Mouse (Mus musculus) lung, postnatal 25 days (tissue): ENCODE measurements around the gene Efna5.

Experiments
- DNase-seq: peaks from one replicate; pipeline ENCODE4 v3.0.0; 2022; ENCODE audit warnings: low spot score

The Efna5 gene

DNA sequence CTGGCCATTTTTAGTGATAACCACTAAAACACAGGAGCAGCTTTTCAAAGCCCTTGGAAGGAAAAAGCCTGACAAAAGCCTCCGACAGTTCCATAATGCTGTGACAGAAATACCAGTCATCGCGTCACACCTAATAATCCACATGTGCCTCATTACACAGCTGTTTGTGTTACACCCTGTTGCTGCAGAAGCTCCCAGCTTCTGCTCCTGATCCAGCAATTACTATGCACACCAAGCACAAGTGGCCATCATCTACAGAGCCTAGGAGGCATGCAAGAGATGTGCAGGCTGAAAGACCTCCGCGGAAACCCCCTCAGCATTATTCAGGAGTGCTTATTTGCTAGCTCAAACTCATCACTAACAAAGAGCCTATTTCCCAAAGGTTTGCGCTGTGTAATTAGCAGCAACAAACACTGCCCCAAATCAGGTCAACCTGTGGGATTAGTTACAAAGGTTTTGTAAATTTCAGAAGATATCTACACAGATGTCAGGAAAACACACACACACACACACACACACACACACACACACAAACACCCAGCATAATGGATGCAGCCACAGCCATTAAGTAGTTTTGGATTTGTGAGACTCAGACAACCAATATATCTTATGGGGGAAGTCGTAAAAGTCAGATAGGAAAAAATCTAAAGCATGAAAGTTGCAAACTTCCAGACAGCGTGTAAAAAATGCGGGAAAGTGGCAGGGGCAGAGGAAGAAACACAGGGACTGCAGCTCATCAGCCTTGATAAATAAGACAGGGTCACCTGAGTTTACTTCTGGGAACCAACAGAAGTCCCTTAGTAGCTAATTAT, 180.1 kb downstream of the Efna5 start:
- DNase-seq, result no peak

DNA sequence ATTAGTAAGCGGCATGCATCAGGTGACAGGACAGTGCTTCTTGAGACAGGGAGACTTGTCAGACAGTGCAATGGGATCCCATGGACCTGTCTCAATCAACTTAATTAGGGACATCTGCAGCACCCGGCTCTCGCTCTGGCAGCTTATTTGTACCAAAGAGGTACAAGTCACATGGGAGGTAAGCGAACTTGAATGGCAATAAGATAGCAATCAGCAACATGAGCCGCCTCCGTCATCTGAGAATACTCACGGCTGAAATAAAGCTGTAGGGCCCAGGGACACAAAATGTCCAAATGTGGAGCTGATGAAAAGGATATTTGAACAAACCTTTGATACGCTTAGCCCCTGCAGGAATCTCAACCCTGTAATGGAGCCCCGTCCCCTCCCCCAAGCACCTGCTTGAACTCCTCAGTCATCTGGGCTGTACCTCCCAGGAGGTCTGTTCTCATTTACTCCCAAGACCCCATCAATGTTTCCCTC, 186.1 kb downstream of the Efna5 start:
- no peak for DNase-seq

DNA sequence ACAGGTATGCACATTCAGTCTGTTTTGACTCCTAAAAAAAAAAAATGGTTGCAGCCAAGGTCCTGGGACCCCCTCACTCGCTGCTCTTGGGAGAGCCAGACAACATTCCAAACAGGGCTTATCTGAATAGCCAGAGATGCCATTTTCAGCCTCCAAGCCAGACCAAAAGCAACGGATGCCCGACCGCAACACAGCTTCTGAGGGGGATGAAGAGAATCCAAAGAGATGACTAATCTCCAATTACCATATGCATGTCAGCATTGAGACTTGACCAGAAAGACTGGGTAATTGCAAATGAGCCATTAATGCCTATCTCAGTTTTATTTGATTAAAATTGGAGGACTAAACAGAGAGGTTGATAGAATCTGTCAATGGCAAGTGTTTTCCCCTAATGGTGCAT, 188.9 kb downstream of the Efna5 start:
- no peak for DNase-seq

GRCm38 (mm10) chr17:62691201-62691715, 189.9 kb downstream of the Efna5 start:
- DNase-seq, result no peak

DNA sequence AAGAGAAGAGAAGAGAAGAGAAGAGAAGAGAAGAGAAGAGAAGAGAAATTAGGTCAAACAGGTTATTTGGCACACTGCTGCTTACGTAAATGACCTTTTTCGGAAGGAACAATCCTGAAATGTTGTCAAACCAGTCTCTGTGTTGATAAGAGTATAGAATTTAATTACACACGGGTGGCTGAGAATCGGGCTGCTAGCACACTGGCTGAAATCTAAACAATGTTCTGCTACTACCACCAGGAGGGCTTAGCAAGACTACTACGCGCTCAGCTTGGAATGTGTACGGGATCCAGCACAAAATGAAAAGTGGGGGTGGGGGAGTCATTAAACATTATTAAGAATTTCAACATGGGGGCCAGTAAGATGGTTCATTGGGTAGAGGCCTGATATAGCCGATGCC, 190.9 kb downstream of the Efna5 start:
- peak; percentile 49 for DNase-seq

- DNase-seq, result no peak
Measured at GRCm38 (mm10) chr17:62689646-62690045, 191.5 kb downstream of the Efna5 start.

- DNase-seq, result peak; percentile 85
Measured at GRCm38 (mm10) chr17:62687369-62687768, 193.7 kb downstream of the Efna5 start.

DNA sequence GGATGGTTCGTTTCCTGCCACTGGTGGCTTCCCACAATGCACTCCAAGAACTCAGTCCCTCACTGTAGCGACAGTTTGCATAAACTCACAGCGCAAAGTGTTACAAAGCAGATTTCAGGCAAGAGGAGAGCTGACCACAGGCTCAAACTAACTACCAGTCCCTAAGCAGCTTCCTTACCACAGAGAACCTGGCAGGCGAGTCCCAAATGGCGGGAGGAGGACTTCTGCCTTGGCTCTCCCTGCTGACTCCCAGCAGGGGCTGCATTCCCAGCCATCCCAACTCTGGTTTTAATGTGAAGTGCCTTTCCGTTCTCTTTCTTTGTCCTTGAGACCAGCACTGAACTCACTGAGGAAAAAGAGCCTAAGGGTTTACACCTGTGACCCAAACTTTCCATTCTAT, 195.9 kb downstream of the Efna5 start:
- DNase-seq, result no peak

GRCm38 (mm10) chr17:62683142-62683541, 198.0 kb downstream of the Efna5 start:
- no peak for DNase-seq

- no peak for DNase-seq
Measured at GRCm38 (mm10) chr17:62681726-62682125, 199.4 kb downstream of the Efna5 start.

GRCm38 (mm10) chr17:62680737-62681136, 200.4 kb downstream of the Efna5 start:
- DNase-seq, result no peak

GRCm38 (mm10) chr17:62676832-62677231, 204.3 kb downstream of the Efna5 start:
- no peak for DNase-seq

- no peak for DNase-seq
Measured at GRCm38 (mm10) chr17:62676409-62676808, 204.7 kb downstream of the Efna5 start.

DNA sequence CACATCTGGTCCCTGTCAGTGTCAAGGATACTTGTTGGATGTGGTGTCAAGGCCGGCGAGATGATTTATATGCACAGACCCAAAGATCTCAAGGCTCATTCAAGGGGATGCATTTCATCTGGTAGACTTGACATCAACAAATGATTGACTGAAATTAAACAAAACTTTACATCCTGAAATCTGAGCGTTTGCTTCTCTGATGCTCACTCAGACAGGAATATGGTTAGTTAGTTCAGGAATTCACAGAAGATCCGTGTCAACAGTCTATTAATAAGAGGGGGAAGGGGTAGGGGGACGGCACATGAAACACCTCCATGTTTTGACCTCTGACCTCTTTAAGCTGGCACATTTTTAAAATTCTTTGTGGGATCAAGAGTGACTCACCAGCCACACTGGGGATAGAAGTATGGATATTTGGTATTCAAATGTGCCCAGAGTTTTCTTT, 205.3 kb downstream of the Efna5 start:
- DNase-seq, result no peak

GRCm38 (mm10) chr17:62672068-62672467, 209.0 kb downstream of the Efna5 start:
- DNase-seq, result no peak

- DNase-seq, result no peak
Measured at GRCm38 (mm10) chr17:62666761-62667160, 214.4 kb downstream of the Efna5 start.

GRCm38 (mm10) chr17:62665823-62666222, 215.3 kb downstream of the Efna5 start:
- DNase-seq, result no peak

DNA sequence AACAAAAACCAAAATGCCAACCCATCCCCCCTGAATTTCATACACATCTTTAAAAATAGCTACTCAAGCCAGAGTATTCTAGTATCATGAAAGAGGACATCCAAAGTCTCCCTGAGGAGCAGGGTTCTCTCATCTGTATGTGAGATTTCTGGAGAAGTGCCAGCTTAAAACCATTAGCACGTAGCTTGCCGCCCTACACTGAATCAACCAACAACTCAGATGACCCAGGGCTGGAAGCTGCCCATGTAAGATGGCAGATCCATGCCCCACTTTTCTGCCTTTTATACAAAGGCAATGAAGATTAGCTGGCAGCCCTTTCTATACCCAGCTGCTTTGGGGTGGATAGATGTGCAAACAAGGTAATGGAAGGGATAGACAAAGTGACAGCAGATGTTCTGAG, 216.4 kb downstream of the Efna5 start:
- DNase-seq, result no peak

GRCm38 (mm10) chr17:62661801-62662200, 219.3 kb downstream of the Efna5 start:
- DNase-seq, result no peak

- no peak for DNase-seq
Measured at GRCm38 (mm10) chr17:62659501-62660175, 221.5 kb downstream of the Efna5 start.

DNA sequence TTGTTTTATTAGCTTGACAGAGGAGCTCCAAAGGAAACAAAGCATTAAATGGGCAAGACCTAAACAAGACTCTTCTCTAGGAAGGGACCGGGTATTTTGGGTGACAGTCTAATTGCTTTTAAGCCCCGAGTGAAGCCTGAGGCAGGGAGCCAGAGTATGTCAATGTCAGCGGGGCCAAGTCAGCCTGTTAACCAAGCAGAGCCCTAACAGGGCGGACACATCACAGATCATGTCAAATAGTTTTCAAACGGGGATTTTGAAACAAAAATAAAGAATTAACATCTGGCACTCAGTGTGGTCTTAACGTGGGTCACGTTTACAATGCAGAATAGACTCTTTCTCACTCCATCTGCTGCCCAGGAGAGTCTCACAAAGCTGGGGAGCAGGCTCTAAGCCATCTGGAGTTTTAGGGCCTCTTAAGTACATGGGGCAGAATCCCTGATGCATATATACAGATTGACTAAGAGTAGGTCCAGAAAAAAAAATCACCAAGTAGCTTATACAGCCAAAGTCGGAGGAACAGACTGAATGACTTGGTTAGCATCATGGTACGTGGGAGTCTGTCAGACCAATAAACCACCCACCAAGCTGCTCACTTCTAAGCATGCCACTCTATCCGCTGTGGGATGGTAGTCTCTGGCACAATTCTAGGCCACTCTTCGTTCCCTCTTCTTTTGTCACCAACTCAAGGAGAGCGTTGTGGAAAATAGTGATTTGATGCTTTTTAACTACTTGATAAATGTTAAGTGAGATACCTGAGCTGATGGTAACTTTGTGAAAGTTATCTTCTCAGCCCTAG, 223.1 kb downstream of the Efna5 start:
- no peak for DNase-seq

- no peak for DNase-seq
Measured at GRCm38 (mm10) chr17:62657051-62657450, 224.1 kb downstream of the Efna5 start.
